Mouse (Mus musculus) lung, postnatal 0 days (tissue): ENCODE data around the gene Rpl9.

ENCODE experiments used
- CTCF ChIP-seq: IDR thresholded peaks from 2 replicates; pipeline ENCODE4 v1.5.1; 2016; ENCODE audit warnings: antibody characterized with exemption, mild to moderate bottlenecking
- EP300 ChIP-seq: IDR thresholded peaks from 2 replicates; pipeline ENCODE4 v1.6.1; 2016; ENCODE audit warnings: antibody characterized with exemption, mild to moderate bottlenecking, control low read depth

DNA sequence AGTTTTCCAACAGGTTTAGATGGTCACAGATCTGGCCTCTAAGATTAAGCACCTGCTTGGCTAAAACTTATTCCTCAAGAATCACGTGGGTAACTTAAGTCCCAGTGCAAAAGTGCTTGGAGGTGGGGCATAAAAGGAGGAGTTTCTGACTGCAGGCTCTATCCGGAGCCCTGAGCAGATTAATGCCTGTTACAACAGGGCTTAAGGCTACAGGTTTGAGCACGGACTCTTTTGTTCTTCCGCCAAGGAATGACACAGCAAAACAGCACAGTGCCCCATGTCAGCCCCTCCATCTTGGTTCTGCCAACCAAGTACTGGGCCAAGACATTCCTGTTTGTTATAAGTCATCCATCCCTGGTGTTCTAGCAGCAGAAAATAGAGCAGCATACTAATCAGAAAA, 37.1 kb upstream of the Rpl9 start:
- no peak for TF ChIP-seq CTCF
- no peak for TF ChIP-seq EP300
